Mouse (Mus musculus) kidney, adult 2 months (tissue): ENCODE measurements around the gene Rdh16.

Experiments
- CTCF ChIP-seq: fragments of 200-500 bp; conservative IDR thresholded peaks from 2 replicates; pipeline ENCODE4 v1.5.1; 2011; ENCODE audit warnings: low read depth, mild to moderate bottlenecking, control low read depth, low read length, moderate library complexity, mixed read lengths; ENCODE audit not compliant: insufficient read depth, insufficient read length
- POLR2A ChIP-seq: fragments of 200-500 bp; IDR thresholded peaks from one replicate; pipeline ENCODE4 v1.6.1; 2011; ENCODE audit warnings: low read depth, low read length, control low read depth

- no peak for TF ChIP-seq CTCF
- TF ChIP-seq POLR2A: no peak
Measured at GRCm38 (mm10) chr10:127864931-127865330, 64.0 kb downstream of the Rdh16 start.
